ENCODE assay signal across 8 mouse cellular contexts in the genomic region with DNA sequence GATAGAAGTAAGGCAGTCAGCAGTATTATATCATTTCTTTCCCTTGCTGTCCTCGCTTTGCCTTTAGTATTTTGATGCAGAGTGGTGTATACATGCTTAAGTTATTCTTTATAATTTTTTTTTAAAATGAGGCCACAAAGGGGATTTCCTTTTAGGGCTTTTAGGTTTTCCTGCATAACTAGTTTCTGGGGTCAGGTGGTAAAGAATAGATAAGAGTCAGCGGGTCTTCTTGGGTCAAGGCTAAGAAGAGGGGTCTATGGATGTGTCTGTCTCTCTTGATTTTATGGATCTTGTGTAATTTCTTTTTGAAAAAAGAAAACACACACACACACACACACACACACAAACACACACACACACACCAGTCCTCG. TPM values are rescaled to one million over a fixed set of nuclear protein-coding genes. Genes with fewer than 3 reads are reported as not detected.
DNase-seq lines count a peak whose midpoint lies in the region; ATAC-seq lines count a peak whose summit lies in the region.

No protein-coding gene starts in this region.

- no peaks in the 10 kb centered on the region for H3K27me3 ChIP-seq in kidney, embryonic 16.5 days (ENCODE audit: insufficient read depth, low read length)
- H3K27me3 ChIP-seq in embryonic facial prominence, embryonic 10.5 days (replicated peaks; ENCODE audit: low read depth, poor library complexity, severe bottlenecking): peaks cover 9% of the 10 kb centered on the region; the same call in 1 of the 2 replicates
- no peaks in the 10 kb centered on the region for H3K27me3 ChIP-seq in hindbrain, embryonic 16.5 days (replicated peaks; ENCODE audit: control insufficient read depth, insufficient read depth, low read length)
- H3K27me3 ChIP-seq in midbrain, embryonic 15.5 days (replicated peaks): no peaks in the 10 kb centered on the region

- peaks cover 25% of the 10 kb centered on the region for H3K4me1 ChIP-seq in kidney, embryonic 16.5 days (ENCODE audit: insufficient read depth, low read length)
- H3K4me1 ChIP-seq in embryonic facial prominence, embryonic 10.5 days: peaks cover 49% of the 10 kb centered on the region
- peaks cover 9% of the 10 kb centered on the region for H3K4me1 ChIP-seq in hindbrain, embryonic 16.5 days (ENCODE audit: control insufficient read depth, insufficient read depth, low read depth, low read length)
- H3K4me1 ChIP-seq in midbrain, embryonic 15.5 days: peaks cover 45% of the 10 kb centered on the region

- DNase-seq in kidney, adult 18-20 months: no peak
- no peak for DNase-seq in embryonic facial prominence, embryonic 10.5 days (ENCODE audit: low spot score)
- DNase-seq in layer of hippocampus, postnatal 36 days: no peak
- no peak for DNase-seq in kidney, adult 9 months
- no peak for DNase-seq in adrenal gland, postnatal 25 days

- H3K9ac ChIP-seq in kidney, embryonic 16.5 days (replicated peaks; ENCODE audit: low read length): peak overlapping the region; percentile 97
- peak overlapping the region; percentile 93 for H3K9ac ChIP-seq in hindbrain, embryonic 16.5 days (ENCODE audit: low read depth, low read length)
- peak overlapping the region; percentile 63 for H3K9ac ChIP-seq in midbrain, embryonic 15.5 days

- no peaks in the 10 kb centered on the region for H3K9me3 ChIP-seq in kidney, embryonic 16.5 days (ENCODE audit: low read length)
- H3K9me3 ChIP-seq in embryonic facial prominence, embryonic 10.5 days: no peaks in the 10 kb centered on the region
- no peaks in the 10 kb centered on the region for H3K9me3 ChIP-seq in hindbrain, embryonic 16.5 days (ENCODE audit: control insufficient read depth, low read length)
- no peaks in the 10 kb centered on the region for H3K9me3 ChIP-seq in midbrain, embryonic 15.5 days

- no peak for ATAC-seq in kidney, embryonic 16.5 days (ENCODE audit: low FRiP score, low TSS enrichment)
- no peak for ATAC-seq in hindbrain, embryonic 16.5 days
- ATAC-seq in midbrain, embryonic 15.5 days (replicated peaks): no peak

- H3K4me2 ChIP-seq in kidney, embryonic 16.5 days (replicated peaks; ENCODE audit: low read depth, low read length): peak overlapping the region; percentile 76
- peak overlapping the region; percentile 82 for H3K4me2 ChIP-seq in hindbrain, embryonic 16.5 days (ENCODE audit: low read length)
- H3K4me2 ChIP-seq in midbrain, embryonic 15.5 days: peak overlapping the region; percentile 79

- 41% methylated on average over 3 of the region's 3 CpGs for WGBS in kidney, embryonic 16.5 days
- 41% methylated on average over 3 of the region's 3 CpGs for WGBS in embryonic facial prominence, embryonic 10.5 days
- 26% methylated on average over 3 of the region's 3 CpGs for WGBS in hindbrain, embryonic 16.5 days
- 21% methylated on average over 3 of the region's 3 CpGs for WGBS in midbrain, embryonic 15.5 days

- peak overlapping the region; percentile 89 for H3K4me3 ChIP-seq in kidney, embryonic 16.5 days (ENCODE audit: low read length)
- H3K4me3 ChIP-seq in embryonic facial prominence, embryonic 10.5 days: peak overlapping the region; percentile 93
- H3K4me3 ChIP-seq in hindbrain, embryonic 16.5 days (ENCODE audit: low read length): peak overlapping the region; percentile 89
- peak overlapping the region; percentile 58 for H3K4me3 ChIP-seq in midbrain, embryonic 15.5 days

- no peaks in the 10 kb centered on the region for H3K36me3 ChIP-seq in kidney, embryonic 16.5 days (ENCODE audit: insufficient read depth, low read length)
- no peaks in the 10 kb centered on the region for H3K36me3 ChIP-seq in embryonic facial prominence, embryonic 10.5 days (replicated peaks)
- no peaks in the 10 kb centered on the region for H3K36me3 ChIP-seq in hindbrain, embryonic 16.5 days (ENCODE audit: control insufficient read depth, insufficient read depth, low read length)
- H3K36me3 ChIP-seq in midbrain, embryonic 15.5 days (replicated peaks): no peaks in the 10 kb centered on the region

- no peak overlapping the region for H3K27ac ChIP-seq in kidney, embryonic 16.5 days (ENCODE audit: low read length)
- peak overlapping the region; percentile 97 for H3K27ac ChIP-seq in embryonic facial prominence, embryonic 10.5 days (replicated peaks)
- peak overlapping the region; percentile 93 for H3K27ac ChIP-seq in hindbrain, embryonic 16.5 days (ENCODE audit: low read depth, low read length)
- peak overlapping the region; percentile 82 for H3K27ac ChIP-seq in midbrain, embryonic 15.5 days

RNA-seq across cellular contexts. Expression of a gene that starts 1.6 kb away (rescaled TPM):
- polyA plus RNA-seq in kidney, embryonic 16.5 days (2015; fragmentation: Nextera tagmentation; extraction: Ambion mirVana): 12.0 and 12.5 TPM in 2 replicates
- 14.1 and 14.4 TPM in 2 replicates for polyA plus RNA-seq in embryonic facial prominence, embryonic 10.5 days (2016; fragmentation: Nextera tagmentation; extraction: Ambion mirVana)
- polyA plus RNA-seq in hindbrain, embryonic 16.5 days (2015; fragmentation: Nextera tagmentation; extraction: Ambion mirVana): 15.8 and 17.4 TPM in 2 replicates
- polyA plus RNA-seq in midbrain, embryonic 15.5 days (2015; fragmentation: Nextera tagmentation; extraction: Ambion mirVana): 21.3 and 22.0 TPM in 2 replicates
- total RNA-seq in layer of hippocampus, postnatal 36 days (2021): 10 to 100 TPM; 11.7 to 12.7 TPM
- total RNA-seq in adrenal gland, postnatal 25 days (2021): 24.6 and 30.1 TPM in 2 replicates
